Mouse (Mus musculus): ENCODE results near the gene Kcnc3. TPM values are rescaled to one million over a fixed set of nuclear protein-coding genes. Genes with fewer than 3 reads are reported as not detected.

Gene Kcnc3
- polyA plus RNA-seq, 1 experiment: 3.9 TPM

GRCm38 (mm10) chr7:44614041-44614688 is 23.7 kb downstream of the Kcnc3 start:
- no peak overlapping the region for H3K4me3 ChIP-seq (replicated peaks; ENCODE audit: control insufficient read depth, low read depth, low read length)
- H3K27ac ChIP-seq (ENCODE audit: control insufficient read depth, insufficient read depth, low read depth, low read length, poor library complexity): no peak overlapping the region
- H3K4me1 ChIP-seq (ENCODE audit: control insufficient read depth, insufficient read depth, low read length): no peaks in the 10 kb centered on the region
- no peak for TF ChIP-seq POLR2A (IDR thresholded peaks at IDR 0.05; ENCODE audit: borderline replicate concordance, control insufficient read depth, low read depth, low read length)
- no peak for TF ChIP-seq CTCF (IDR thresholded peaks at IDR 0.05; ENCODE audit: control insufficient read depth, insufficient read depth, low read length)
- 12% methylated on average over 20 of the region's 20 CpGs for WGBS

GRCm38 (mm10) chr7:44615309-44615708 is 24.8 kb downstream of the Kcnc3 start:
- no peak overlapping the region for H3K27ac ChIP-seq (ENCODE audit: control insufficient read depth, insufficient read depth, low read depth, low read length, poor library complexity)
- TF ChIP-seq POLR2A (IDR thresholded peaks at IDR 0.05; ENCODE audit: borderline replicate concordance, control insufficient read depth, low read depth, low read length) (no peak), CTCF (IDR thresholded peaks at IDR 0.05; ENCODE audit: control insufficient read depth, insufficient read depth, low read length) (no peak)
- WGBS: 13% methylated on average over 10 of the region's 10 CpGs

GRCm38 (mm10) chr7:44615987-44616386 is 25.5 kb downstream of the Kcnc3 start:
- TF ChIP-seq POLR2A (IDR thresholded peaks at IDR 0.05; ENCODE audit: borderline replicate concordance, control insufficient read depth, low read depth, low read length): no peak
- no peak for TF ChIP-seq CTCF (IDR thresholded peaks at IDR 0.05; ENCODE audit: control insufficient read depth, insufficient read depth, low read length)
- H3K4me1 ChIP-seq (ENCODE audit: control insufficient read depth, insufficient read depth, low read length): no peaks in the 10 kb centered on the region
- no peak overlapping the region for H3K4me3 ChIP-seq (replicated peaks; ENCODE audit: control insufficient read depth, low read depth, low read length)
- WGBS: 78% methylated on average over 14 of the region's 14 CpGs
- no peak overlapping the region for H3K27ac ChIP-seq (ENCODE audit: control insufficient read depth, insufficient read depth, low read depth, low read length, poor library complexity)

More at GRCm38 (mm10) chr7:44615309-44615708, 24.8 kb downstream of the Kcnc3 start:
- H3K4me1 ChIP-seq (ENCODE audit: control insufficient read depth, insufficient read depth, low read length): no peaks in the 10 kb centered on the region
- no peak overlapping the region for H3K4me3 ChIP-seq (replicated peaks; ENCODE audit: control insufficient read depth, low read depth, low read length)

- H3K4me3 ChIP-seq (replicated peaks; ENCODE audit: control insufficient read depth, low read depth, low read length): no peak overlapping the region
- 61% methylated on average over 3 of the region's 3 CpGs for WGBS
These were observed 26.6 kb downstream of the Kcnc3 start for GRCm38 (mm10) chr7:44617059-44617458.

GRCm38 (mm10) chr7:44623714-44624542 is 33.5 kb downstream of the Kcnc3 start:
- no peak overlapping the region for H3K4me3 ChIP-seq (replicated peaks; ENCODE audit: control insufficient read depth, low read depth, low read length)
- H3K27ac ChIP-seq (ENCODE audit: control insufficient read depth, insufficient read depth, low read depth, low read length, poor library complexity): no peak overlapping the region
- 35% methylated on average over 18 of the region's 18 CpGs for WGBS
- H3K4me1 ChIP-seq (ENCODE audit: control insufficient read depth, insufficient read depth, low read length): no peaks in the 10 kb centered on the region
- no peak for TF ChIP-seq POLR2A (IDR thresholded peaks at IDR 0.05; ENCODE audit: borderline replicate concordance, control insufficient read depth, low read depth, low read length)
- TF ChIP-seq CTCF (IDR thresholded peaks at IDR 0.05; ENCODE audit: control insufficient read depth, insufficient read depth, low read length): no peak

More at GRCm38 (mm10) chr7:44617059-44617458, 26.6 kb downstream of the Kcnc3 start:
- H3K4me1 ChIP-seq (ENCODE audit: control insufficient read depth, insufficient read depth, low read length): no peaks in the 10 kb centered on the region
- TF ChIP-seq POLR2A (IDR thresholded peaks at IDR 0.05; ENCODE audit: borderline replicate concordance, control insufficient read depth, low read depth, low read length): no peak
- TF ChIP-seq CTCF (IDR thresholded peaks at IDR 0.05; ENCODE audit: control insufficient read depth, insufficient read depth, low read length): peak; percentile 22; the same call in 1 of the 2 replicates
- no peak overlapping the region for H3K27ac ChIP-seq (ENCODE audit: control insufficient read depth, insufficient read depth, low read depth, low read length, poor library complexity)

GRCm38 (mm10) chr7:44624543-44624826 is 34.0 kb downstream of the Kcnc3 start:
- no peak for TF ChIP-seq POLR2A (IDR thresholded peaks at IDR 0.05; ENCODE audit: borderline replicate concordance, control insufficient read depth, low read depth, low read length)
- TF ChIP-seq CTCF (IDR thresholded peaks at IDR 0.05; ENCODE audit: control insufficient read depth, insufficient read depth, low read length): no peak
- 70% methylated on average over 3 of the region's 3 CpGs for WGBS
- no peak overlapping the region for H3K4me3 ChIP-seq (replicated peaks; ENCODE audit: control insufficient read depth, low read depth, low read length)

GRCm38 (mm10) chr7:44624828-44625227 is 34.4 kb downstream of the Kcnc3 start:
- TF ChIP-seq CTCF (IDR thresholded peaks at IDR 0.05; ENCODE audit: control insufficient read depth, insufficient read depth, low read length) (no peak), POLR2A (IDR thresholded peaks at IDR 0.05; ENCODE audit: borderline replicate concordance, control insufficient read depth, low read depth, low read length) (no peak)
- Histone ChIP-seq H3K4me3 (replicated peaks; ENCODE audit: control insufficient read depth, low read depth, low read length) (no peak overlapping the region), H3K27ac (ENCODE audit: control insufficient read depth, insufficient read depth, low read depth, low read length, poor library complexity) (no peak overlapping the region), H3K4me1 (ENCODE audit: control insufficient read depth, insufficient read depth, low read length) (no peaks in the 10 kb centered on the region)
- 58% methylated on average over 14 of the region's 14 CpGs for WGBS

More at GRCm38 (mm10) chr7:44624543-44624826, 34.0 kb downstream of the Kcnc3 start:
- no peak overlapping the region for H3K27ac ChIP-seq (ENCODE audit: control insufficient read depth, insufficient read depth, low read depth, low read length, poor library complexity)
- no peaks in the 10 kb centered on the region for H3K4me1 ChIP-seq (ENCODE audit: control insufficient read depth, insufficient read depth, low read length)

GRCm38 (mm10) chr7:44625241-44626067 is 35.0 kb downstream of the Kcnc3 start:
- H3K27ac ChIP-seq (ENCODE audit: control insufficient read depth, insufficient read depth, low read depth, low read length, poor library complexity): no peak overlapping the region
- no peak overlapping the region for H3K4me3 ChIP-seq (replicated peaks; ENCODE audit: control insufficient read depth, low read depth, low read length)
- 74% methylated on average over 13 of the region's 13 CpGs for WGBS
- TF ChIP-seq POLR2A (IDR thresholded peaks at IDR 0.05; ENCODE audit: borderline replicate concordance, control insufficient read depth, low read depth, low read length) (no peak), CTCF (IDR thresholded peaks at IDR 0.05; ENCODE audit: control insufficient read depth, insufficient read depth, low read length) (no peak)
- no peaks in the 10 kb centered on the region for H3K4me1 ChIP-seq (ENCODE audit: control insufficient read depth, insufficient read depth, low read length)
